Mouse (Mus musculus) splenic B cell, adult 2 months (primary cell): ENCODE measurements around the gene Wwox.

Experiments used
- DNase-seq: peaks from one replicate; pipeline ENCODE4 v3.0.0-alpha.2; 2011; ENCODE audit warnings: low read depth, low spot score
- H3K27me3 ChIP-seq: 2 replicates; pipeline ENCODE4 v1.6.1; 2012; ENCODE audit warnings: mild to moderate bottlenecking, low read length, moderate library complexity, mixed read lengths; ENCODE audit not compliant: control insufficient read depth, poor library complexity, insufficient read depth, severe bottlenecking
- H3K36me3 ChIP-seq: 2 replicates; pipeline ENCODE4 v1.6.1; 2012; ENCODE audit warnings: mild to moderate bottlenecking, low read length, moderate library complexity, mixed read lengths; ENCODE audit not compliant: control insufficient read depth, poor library complexity, insufficient read depth, severe bottlenecking

Gene Wwox

GRCm38 (mm10) chr8:114715318-114716070, 276.0 kb downstream of the Wwox start:
- peak; percentile 25 for DNase-seq
- H3K36me3 ChIP-seq, result no peaks in the 10 kb centered on the region
- H3K27me3 ChIP-seq, result no peaks in the 10 kb centered on the region

GRCm38 (mm10) chr8:114716546-114717255, 277.2 kb downstream of the Wwox start:
- no peaks in the 10 kb centered on the region for H3K36me3 ChIP-seq

GRCm38 (mm10) chr8:114718821-114719220, 279.4 kb downstream of the Wwox start:
- Histone ChIP-seq H3K36me3 (no peaks in the 10 kb centered on the region), H3K27me3 (no peaks in the 10 kb centered on the region)
- no peak for DNase-seq

More at GRCm38 (mm10) chr8:114716546-114717255, 277.2 kb downstream of the Wwox start:
- no peaks in the 10 kb centered on the region for H3K27me3 ChIP-seq
- DNase-seq, result no peak

GRCm38 (mm10) chr8:114722611-114723010, 283.2 kb downstream of the Wwox start:
- no peaks in the 10 kb centered on the region for H3K36me3 ChIP-seq
- no peaks in the 10 kb centered on the region for H3K27me3 ChIP-seq
- DNase-seq, result no peak

GRCm38 (mm10) chr8:114731260-114732140, 292.0 kb downstream of the Wwox start:
- no peak for DNase-seq
- H3K36me3 ChIP-seq, result no peaks in the 10 kb centered on the region
- H3K27me3 ChIP-seq, result no peaks in the 10 kb centered on the region

- DNase-seq, result no peak
- H3K36me3 ChIP-seq, result no peaks in the 10 kb centered on the region
- no peaks in the 10 kb centered on the region; the same call in 1 of the 2 replicates for H3K27me3 ChIP-seq
Observed at GRCm38 (mm10) chr8:114743185-114743915, 303.9 kb downstream of the Wwox start.

GRCm38 (mm10) chr8:114746373-114746772, 306.9 kb downstream of the Wwox start:
- H3K27me3 ChIP-seq, result no peaks in the 10 kb centered on the region; the same call in 1 of the 2 replicates
- DNase-seq, result no peak
- no peaks in the 10 kb centered on the region for H3K36me3 ChIP-seq

GRCm38 (mm10) chr8:114751376-114752135, 312.1 kb downstream of the Wwox start:
- no peaks in the 10 kb centered on the region; the same call in 1 of the 2 replicates for H3K27me3 ChIP-seq
- H3K36me3 ChIP-seq, result no peaks in the 10 kb centered on the region
- no peak for DNase-seq

GRCm38 (mm10) chr8:114759621-114760020, 320.2 kb downstream of the Wwox start:
- no peaks in the 10 kb centered on the region for H3K36me3 ChIP-seq
- no peaks in the 10 kb centered on the region for H3K27me3 ChIP-seq
- no peak for DNase-seq

- Histone ChIP-seq H3K27me3 (no peaks in the 10 kb centered on the region), H3K36me3 (no peaks in the 10 kb centered on the region)
- no peak for DNase-seq
Observed at GRCm38 (mm10) chr8:114768536-114768935, 329.1 kb downstream of the Wwox start.

GRCm38 (mm10) chr8:114770856-114771776, 331.7 kb downstream of the Wwox start:
- peak; percentile 82 for DNase-seq
- H3K27me3 ChIP-seq, result no peaks in the 10 kb centered on the region
- no peaks in the 10 kb centered on the region for H3K36me3 ChIP-seq

- Histone ChIP-seq H3K36me3 (no peaks in the 10 kb centered on the region), H3K27me3 (no peaks in the 10 kb centered on the region)
- no peak for DNase-seq
Observed at GRCm38 (mm10) chr8:114772276-114772849, 332.9 kb downstream of the Wwox start.
